Mouse (Mus musculus): Measurements from ENCODE around the gene Brwd1. TPM values are rescaled to one million over a fixed set of nuclear protein-coding genes. Genes with fewer than 3 reads are reported as not detected.

Gene Brwd1
- total and polyA plus RNA-seq, 3 experiments: 4.3 to 8.1 (median 4.4) TPM

DNA sequence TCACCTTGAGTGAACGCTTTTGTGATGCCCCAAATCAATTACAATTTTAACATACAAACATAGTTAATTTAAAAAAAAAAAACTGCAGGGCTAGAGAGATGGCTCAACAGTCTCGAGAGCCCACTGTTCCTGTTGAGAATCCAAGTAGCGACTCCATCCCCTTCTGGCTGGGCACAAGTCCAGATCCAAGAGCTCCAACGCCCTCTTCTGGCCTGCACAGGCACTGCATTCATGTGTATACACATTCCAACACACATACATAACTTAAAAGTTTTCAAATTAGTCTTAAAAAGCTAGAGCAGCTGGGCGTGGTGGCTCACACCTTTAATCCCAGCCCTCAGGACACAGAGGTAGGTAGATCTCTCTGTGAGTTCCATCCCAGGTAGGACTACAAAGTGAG lies 125.7 kb downstream of the Brwd1 start:
- no peak overlapping the region for H3K4me2 ChIP-seq (ENCODE audit: insufficient read depth, low read depth, poor library complexity, severe bottlenecking)
- dilution Hi-C loops (cut with MboI; ENCODE audit: extremely low pct_ligation_motif_present, extremely low pct_unique_long_range_greater_than_20kb, low sequenced_read_pairs): no loop called here
- no peak overlapping the region for H3K9ac ChIP-seq (ENCODE audit: insufficient read depth, low read depth)
- H3K27me3 ChIP-seq (replicated peaks): no peaks in the 10 kb centered on the region
- H3K4me3 ChIP-seq (replicated peaks in 1 of 3; ENCODE audit: low read depth in 2 of 3, low read length in 2 of 3, poor library complexity in 1 of 3): no peak overlapping the region
- DNase-seq (ENCODE audit: extremely low read depth): no peak
- H3K36me3 ChIP-seq (replicated peaks in 1 of 2; ENCODE audit: control insufficient read depth in 1 of 2, insufficient read depth in 1 of 2, low read length in 1 of 2): no peaks in the 10 kb centered on the region
- no peaks in the 10 kb centered on the region for H3K79me2 ChIP-seq (replicated peaks; ENCODE audit: control insufficient read depth, extremely low read depth, insufficient read depth, poor library complexity, severe bottlenecking)
- H3K4me1 ChIP-seq (ENCODE audit: control insufficient read depth in 1 of 2, insufficient read depth in 2 of 2): peaks cover 0 to 7% of the 10 kb centered on the region in 2 experiments; a peak in 3 of 4 replicates
- H3K27ac ChIP-seq (ENCODE audit: insufficient read depth, low read depth): no peak overlapping the region
- TF ChIP-seq MAZ (IDR thresholded peaks at IDR 0.05; ENCODE audit: low read depth, low read length) (no peak), E2F4 (IDR thresholded peaks at IDR 0.05; ENCODE audit: insufficient replicate concordance, low read depth, low read length) (no peak), CHD1 (IDR thresholded peaks at IDR 0.05; ENCODE audit: low read depth, low read length) (no peak), CTCF (conservative IDR thresholded peaks at IDR 0.05 in 1 of 2, IDR thresholded peaks at IDR 0.05 in 1 of 2; ENCODE audit: low read depth in 2 of 2, low read length in 2 of 2) (peak in 1 of 2 experiments; percentile 53; a peak in 3 of 4 replicates), ZKSCAN1 (IDR thresholded peaks at IDR 0.05; ENCODE audit: borderline replicate concordance, low read depth, low read length) (no peak), GABPA (IDR thresholded peaks at IDR 0.05; ENCODE audit: insufficient replicate concordance, low read depth, low read length) (no peak), ELF1 (IDR thresholded peaks at IDR 0.05; ENCODE audit: low read depth, low read length) (no peak), MYC (IDR thresholded peaks at IDR 0.05; ENCODE audit: low read depth, low read length) (no peak), POLR2A (IDR thresholded peaks at IDR 0.05; ENCODE audit: low read depth, low read length) (no peak), SMC3 (IDR thresholded peaks at IDR 0.05; ENCODE audit: low read depth, low read length) (peak; percentile 39), ZC3H11A (IDR thresholded peaks at IDR 0.05; ENCODE audit: low read depth, low read length) (no peak), RCOR1 (conservative IDR thresholded peaks at IDR 0.05; ENCODE audit: low read depth, low read length) (no peak), RAD21 (IDR thresholded peaks at IDR 0.05; ENCODE audit: low read depth, low read length) (peak; percentile 38), BHLHE40 (IDR thresholded peaks at IDR 0.05; ENCODE audit: low read depth, low read length) (no peak), MAX (IDR thresholded peaks at IDR 0.05; ENCODE audit: low read length) (no peak), EP300 (IDR thresholded peaks at IDR 0.05; ENCODE audit: low read length) (no peak), IRF4 (IDR thresholded peaks at IDR 0.05; ENCODE audit: low read depth, low read length) (no peak), TCF12 (IDR thresholded peaks at IDR 0.05; ENCODE audit: low read depth, low read length) (no peak), ZNF384 (IDR thresholded peaks at IDR 0.05; ENCODE audit: low read depth, low read length) (0 out of 2 replicates have a peak, but pooled peaks have one; percentile 8), ZMIZ1 (IDR thresholded peaks at IDR 0.05; ENCODE audit: low read depth, low read length) (no peak), HCFC1 (IDR thresholded peaks at IDR 0.05; ENCODE audit: low read depth, low read length) (no peak), USF2 (conservative IDR thresholded peaks at IDR 0.05; ENCODE audit: low read depth, low read length) (no peak), MXI1 (IDR thresholded peaks at IDR 0.05; ENCODE audit: low read depth, low read length) (no peak)
- in situ Hi-C loops (cut with MboI; ENCODE audit: low pct_ligation_motif_present, low pct_unique_long_range_greater_than_20kb, low sequenced_read_pairs): loop anchor here (25.0 kb wide), 1 partner anchor 494 kb away; no protein-coding TSS in a partner anchor
- H3K9me3 ChIP-seq (replicated peaks; ENCODE audit: low read length): peaks cover 8% of the 10 kb centered on the region

Data from CH12.LX (cell line).